Mouse (Mus musculus) neural tube, embryonic 11.5 days (tissue): Measurements from ENCODE around the gene Il21r. TPM values are rescaled to one million over a fixed set of nuclear protein-coding genes. Genes with fewer than 3 reads are reported as not detected.

ENCODE experiments used
- ATAC-seq: fragments of 200-750 bp; cut with Nextera tagmentation; 2 replicates; pipeline ENCODE4 v1.8.0; 2017; ENCODE audit warnings: moderate number of reproducible peaks, mild to moderate bottlenecking, moderate TSS enrichment, moderate library complexity; ENCODE audit not compliant: insufficient read depth, low FRiP score, low TSS enrichment
- DNase-seq: peaks from one replicate; pipeline ENCODE4 v3.0.0-alpha.2; 2015; ENCODE audit warnings: low spot score
- H3K27ac ChIP-seq: fragments of 300-500 bp; sonication (generic); 2 replicates; pipeline ENCODE4 v1.5.1; 2014; ENCODE audit warnings: low read depth, mild to moderate bottlenecking, low read length
- H3K27me3 ChIP-seq: fragments of 300-500 bp; sonication (generic); 2 replicates; pipeline ENCODE4 v1.6.1; 2014; ENCODE audit warnings: mild to moderate bottlenecking, low read length, mixed read lengths; ENCODE audit not compliant: control insufficient read depth, insufficient read depth
- H3K36me3 ChIP-seq: fragments of 300-500 bp; sonication (generic); 2 replicates; pipeline ENCODE4 v1.6.1; 2014; ENCODE audit warnings: mild to moderate bottlenecking, low read length, moderate library complexity, mixed read lengths; ENCODE audit not compliant: control insufficient read depth, insufficient read depth
- H3K4me1 ChIP-seq: fragments of 300-500 bp; sonication (generic); 2 replicates; pipeline ENCODE4 v1.6.1; 2014; ENCODE audit warnings: low read length, mixed read lengths; ENCODE audit not compliant: control insufficient read depth, insufficient read depth
- H3K4me2 ChIP-seq: fragments of 300-500 bp; sonication (generic); 2 replicates; pipeline ENCODE4 v1.6.1; 2014; ENCODE audit warnings: low read depth, mild to moderate bottlenecking, moderate library complexity
- H3K4me3 ChIP-seq: fragments of 300-500 bp; sonication (generic); 2 replicates; pipeline ENCODE4 v1.5.1; 2014; ENCODE audit warnings: low read depth, low read length
- H3K9ac ChIP-seq: fragments of 300-500 bp; sonication (generic); 2 replicates; pipeline ENCODE4 v1.6.1; 2014; ENCODE audit warnings: mild to moderate bottlenecking, low read length
- H3K9me3 ChIP-seq: fragments of 300-500 bp; sonication (generic); 2 replicates; pipeline ENCODE4 v1.6.1; 2016; ENCODE audit warnings: low read length; ENCODE audit not compliant: control insufficient read depth
- WGBS: fragments of 180-500 bp; shearing (Covaris S2); extraction: QIAGEN DNeasy Blood & Tissue Kit; methylation state at CpG from one replicate; pipeline ENCODE4 v1.1.7; 2014; 5-methylcytosine and 5-hydroxymethylcytosine counted together
- polyA plus RNA-seq: library from polyadenylated mRNA; unstranded; fragments of >200 nt; fragmentation: Nextera tagmentation; extraction: Ambion mirVana; gene quantifications from 2 replicates; pipeline ENCODE4 v1.2.1, GENCODE M21; 2014

Gene Il21r
- polyA plus RNA-seq, 1 experiment from 2014 or later: 0.25 TPM

DNA sequence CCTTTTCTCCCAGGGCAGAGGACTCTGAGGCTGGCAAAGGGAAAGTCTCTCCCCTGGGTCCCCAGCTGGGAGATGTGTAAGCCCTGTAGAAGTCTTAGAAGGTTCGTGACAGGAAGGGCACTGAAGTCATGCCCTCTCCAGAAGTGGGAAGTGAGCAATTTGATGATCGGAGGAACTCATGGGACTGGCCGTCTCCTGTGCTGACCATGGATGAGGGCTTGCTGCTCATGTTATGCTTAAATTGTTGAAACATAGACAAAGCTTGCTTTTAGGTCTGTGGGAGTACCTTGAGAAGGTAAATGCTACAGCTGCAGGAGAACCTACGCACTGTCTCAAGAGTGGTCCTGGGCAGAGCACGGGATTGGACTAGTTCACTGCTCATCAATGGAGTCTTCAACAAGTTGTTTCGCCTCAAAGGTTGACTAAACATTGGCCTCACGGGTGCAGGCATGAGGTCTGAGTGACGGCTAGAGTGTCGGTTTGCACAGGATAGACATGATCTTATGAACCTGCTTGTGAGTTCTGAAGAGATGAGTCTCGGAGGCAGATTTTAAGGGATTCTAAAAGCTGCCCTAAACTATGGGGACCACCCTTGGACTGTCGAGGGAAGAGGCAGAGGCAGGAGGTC, 1.3 kb upstream of the Il21r start:
- H3K4me1 ChIP-seq: no peaks in the 10 kb centered on the region
- no peaks in the 10 kb centered on the region for H3K36me3 ChIP-seq
- ATAC-seq: no peak
- no peaks in the 10 kb centered on the region for H3K27me3 ChIP-seq
- DNase-seq: no peak
- no peak overlapping the region for H3K4me2 ChIP-seq
- H3K9ac ChIP-seq: no peak overlapping the region
- no peaks in the 10 kb centered on the region for H3K9me3 ChIP-seq
- 85% methylated on average over 11 of the region's 11 CpGs for WGBS
- no peak overlapping the region for H3K4me3 ChIP-seq
- no peak overlapping the region for H3K27ac ChIP-seq

DNA sequence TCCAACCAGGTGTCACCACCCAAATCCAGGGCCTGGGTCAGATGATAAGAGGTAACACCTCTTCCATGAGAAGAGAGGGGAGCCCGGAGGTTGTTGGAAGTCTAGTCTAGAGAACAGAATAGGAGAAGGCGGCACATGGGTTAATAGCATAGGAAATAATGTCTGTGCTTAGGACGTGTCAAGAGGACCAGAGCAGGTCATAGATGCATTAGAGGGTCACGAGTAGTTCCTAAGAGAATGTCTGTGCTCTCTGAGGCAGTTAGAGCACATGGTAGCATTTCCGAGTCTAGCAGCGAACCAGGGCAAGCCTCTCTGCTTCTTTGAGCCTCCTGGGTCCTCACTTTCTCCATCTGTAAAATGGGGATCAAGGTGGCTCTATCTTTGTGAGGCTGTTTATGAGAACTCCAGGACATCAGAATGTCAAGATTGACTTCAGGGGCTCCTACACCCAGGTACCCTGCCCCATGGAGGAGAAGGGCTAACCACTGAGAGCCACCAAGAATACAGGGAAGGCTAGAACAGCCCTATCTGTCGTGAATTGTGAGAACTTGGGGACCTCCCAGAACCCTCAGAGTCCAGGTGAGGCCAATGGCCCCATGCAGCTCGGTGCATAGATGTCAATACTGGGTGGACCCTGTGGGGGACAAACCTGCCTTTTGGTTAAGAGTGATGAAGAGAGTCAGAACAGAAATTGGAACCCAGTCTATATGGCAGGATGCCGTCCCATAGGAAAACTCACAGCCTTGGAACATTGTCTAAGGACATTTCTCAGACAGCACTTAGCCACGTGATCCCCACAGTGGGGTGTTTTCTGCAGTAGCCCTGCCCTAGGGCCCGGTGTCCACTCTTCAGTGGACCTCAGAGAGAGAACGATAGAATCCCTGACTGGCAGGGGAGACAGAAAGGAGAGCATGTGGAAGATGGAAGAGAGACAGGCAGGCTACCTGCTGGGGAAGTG, 1.4 kb downstream of the Il21r start:
- no peaks in the 10 kb centered on the region for H3K27me3 ChIP-seq
- 84% methylated on average over 12 of the region's 12 CpGs for WGBS
- H3K4me1 ChIP-seq: no peaks in the 10 kb centered on the region
- DNase-seq (no peak), ATAC-seq (no peak)
- H3K27ac ChIP-seq: no peak overlapping the region
- no peaks in the 10 kb centered on the region for H3K9me3 ChIP-seq
- no peaks in the 10 kb centered on the region for H3K36me3 ChIP-seq
- no peak overlapping the region for H3K9ac ChIP-seq
- no peak overlapping the region for H3K4me2 ChIP-seq
- no peak overlapping the region for H3K4me3 ChIP-seq

DNA sequence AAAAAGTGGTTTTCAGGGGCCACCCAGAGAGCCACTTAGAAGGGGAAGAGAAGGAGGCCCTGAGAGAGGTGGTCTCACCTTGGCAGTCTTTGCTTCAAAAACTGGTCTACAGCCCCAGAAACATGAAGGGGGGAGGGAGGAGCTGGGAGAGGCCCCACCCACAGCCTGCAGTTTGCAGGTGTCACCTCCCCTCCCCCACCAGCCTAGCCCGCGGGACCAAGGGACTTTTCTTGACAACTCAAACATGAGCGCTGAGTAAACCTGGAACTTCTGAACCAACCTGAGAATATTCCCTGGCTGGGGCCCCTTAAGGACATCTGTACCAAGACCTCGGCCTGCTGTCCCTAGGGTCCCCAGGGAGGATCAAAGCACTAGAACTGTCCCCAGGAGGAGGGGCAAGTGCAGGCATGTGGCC, 2.5 kb downstream of the Il21r start:
- Histone ChIP-seq H3K4me1 (no peaks in the 10 kb centered on the region), H3K36me3 (no peaks in the 10 kb centered on the region), H3K27ac (no peak overlapping the region), H3K9me3 (no peaks in the 10 kb centered on the region), H3K9ac (no peak overlapping the region), H3K4me2 (no peak overlapping the region), H3K4me3 (no peak overlapping the region), H3K27me3 (no peaks in the 10 kb centered on the region)
- 66% methylated on average over 4 of the region's 4 CpGs for WGBS
- ATAC-seq (no peak), DNase-seq (no peak)

DNA sequence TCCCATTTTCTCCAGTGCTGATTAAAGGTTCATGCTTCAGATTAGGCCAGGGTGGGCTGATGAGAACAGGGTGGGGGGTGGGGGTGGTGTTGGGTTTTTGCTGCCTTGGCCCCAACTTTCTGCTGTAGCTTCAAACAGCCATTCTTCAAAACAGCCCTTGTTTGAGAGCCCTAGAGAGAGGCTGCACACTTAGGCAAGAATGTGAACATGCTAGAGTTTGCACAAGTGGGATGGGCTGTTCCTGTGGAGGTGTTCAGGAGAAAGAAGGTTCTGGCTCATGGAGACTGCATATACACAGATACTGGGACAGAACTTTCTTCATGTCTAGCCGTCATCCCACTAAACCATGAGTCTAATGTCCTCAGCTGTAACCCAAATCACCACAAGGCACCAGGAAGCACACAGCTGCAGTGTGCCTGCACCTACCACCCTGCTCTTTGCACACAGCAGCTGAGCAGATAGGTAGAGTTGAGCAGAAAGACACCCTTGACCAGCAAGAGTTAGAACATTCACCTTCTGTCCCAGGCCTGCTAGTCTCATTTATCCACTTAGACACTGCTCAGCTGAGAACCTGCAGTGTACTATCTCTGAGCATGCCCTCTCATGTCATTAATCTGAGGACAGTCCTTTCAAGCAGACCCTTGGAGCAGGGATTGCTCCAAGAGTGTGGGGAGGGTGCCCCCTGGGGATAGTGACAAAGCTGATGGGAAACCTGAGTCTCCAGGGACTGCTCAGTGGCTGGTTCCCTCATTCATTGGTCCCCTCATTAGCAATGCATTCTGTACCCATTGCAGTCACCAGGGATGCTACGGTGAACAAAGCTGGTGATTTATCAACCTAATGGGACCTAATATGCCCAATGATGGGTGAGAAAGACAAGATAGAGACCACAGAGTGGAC, 3.3 kb downstream of the Il21r start:
- Histone ChIP-seq H3K9me3 (no peaks in the 10 kb centered on the region), H3K27me3 (no peaks in the 10 kb centered on the region), H3K36me3 (no peaks in the 10 kb centered on the region), H3K4me2 (no peak overlapping the region), H3K9ac (no peak overlapping the region), H3K4me3 (no peak overlapping the region), H3K4me1 (no peaks in the 10 kb centered on the region), H3K27ac (no peak overlapping the region)
- ATAC-seq (no peak), DNase-seq (no peak)
- WGBS: 56% methylated on average over 2 of the region's 2 CpGs

DNA sequence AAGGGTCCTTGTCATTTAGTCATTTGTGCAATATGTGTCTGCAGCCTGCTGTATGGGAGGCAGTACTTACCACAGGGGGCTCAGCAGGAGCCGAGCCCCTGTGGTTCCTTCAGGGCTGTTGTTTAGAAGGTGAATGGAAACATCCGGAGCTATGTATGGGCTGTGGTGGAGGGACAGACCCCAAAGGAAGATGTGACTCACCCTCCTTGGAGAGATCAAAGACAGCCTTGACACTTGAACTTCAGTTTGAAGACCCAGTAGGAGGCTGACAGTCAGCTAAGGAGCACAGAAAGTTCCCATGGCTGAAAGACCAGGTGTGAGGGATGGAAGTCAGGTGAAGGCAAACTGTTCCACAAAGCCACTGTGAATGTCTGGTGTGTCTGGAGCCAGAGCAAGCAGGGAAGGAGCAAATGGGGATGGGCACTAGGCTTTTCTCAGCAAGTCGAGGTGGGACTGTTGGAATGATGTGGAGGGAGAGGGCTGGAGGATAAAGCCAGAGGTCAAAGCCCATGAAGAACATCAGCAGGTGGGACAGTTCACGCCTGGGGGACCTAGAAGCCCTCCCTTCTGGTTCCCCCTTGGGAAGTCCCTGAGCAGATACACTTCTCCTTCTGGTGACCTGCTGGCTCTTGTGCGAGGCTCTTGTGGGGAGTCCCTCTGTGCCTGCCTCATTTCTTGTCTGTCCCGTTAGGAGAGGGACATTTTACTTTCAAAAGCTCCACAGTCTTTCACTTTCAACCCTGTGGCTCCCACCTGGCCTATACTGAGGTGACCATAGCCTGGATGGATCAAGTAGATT, 4.4 kb downstream of the Il21r start:
- Histone ChIP-seq H3K4me1 (no peaks in the 10 kb centered on the region), H3K9me3 (no peaks in the 10 kb centered on the region), H3K27me3 (no peaks in the 10 kb centered on the region), H3K9ac (no peak overlapping the region), H3K27ac (no peak overlapping the region), H3K4me2 (no peak overlapping the region), H3K36me3 (no peaks in the 10 kb centered on the region), H3K4me3 (no peak overlapping the region)
- DNase-seq (no peak), ATAC-seq (no peak)
- 57% methylated on average over 6 of the region's 6 CpGs for whole genome bisulfite sequencing

DNA sequence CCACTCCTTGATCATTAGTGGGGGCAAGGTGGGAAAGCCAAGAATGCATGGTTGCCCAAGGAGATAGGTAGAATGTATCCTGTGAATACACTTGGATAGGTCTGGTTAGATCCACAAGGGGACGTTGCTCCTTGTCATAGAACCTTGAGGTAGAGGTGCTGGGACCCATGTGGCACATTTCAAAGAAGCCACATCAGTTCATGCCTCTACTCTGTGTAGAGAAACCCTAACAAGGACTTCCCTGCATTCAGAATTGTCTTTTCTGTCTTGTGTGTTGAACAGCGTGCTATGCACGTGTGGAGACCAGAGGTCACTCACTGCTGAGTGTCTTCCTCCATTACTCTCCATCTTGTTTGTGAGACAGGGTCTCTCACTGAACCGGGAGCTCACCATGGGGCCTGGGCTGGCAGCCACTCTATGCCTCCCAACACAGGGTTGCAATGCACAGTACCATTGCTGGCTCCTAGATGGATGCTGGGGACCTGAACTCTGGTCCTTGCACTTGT, 5.0 kb downstream of the Il21r start:
- H3K4me2 ChIP-seq: no peak overlapping the region
- no peaks in the 10 kb centered on the region for H3K4me1 ChIP-seq
- DNase-seq: no peak
- H3K9me3 ChIP-seq: no peaks in the 10 kb centered on the region
- H3K36me3 ChIP-seq: no peaks in the 10 kb centered on the region
- no peak overlapping the region for H3K9ac ChIP-seq
- H3K27ac ChIP-seq: no peak overlapping the region
- H3K27me3 ChIP-seq: no peaks in the 10 kb centered on the region
- WGBS: 87% methylated on average over 4 of the region's 4 CpGs
- no peak overlapping the region for H3K4me3 ChIP-seq
- no peak for ATAC-seq

DNA sequence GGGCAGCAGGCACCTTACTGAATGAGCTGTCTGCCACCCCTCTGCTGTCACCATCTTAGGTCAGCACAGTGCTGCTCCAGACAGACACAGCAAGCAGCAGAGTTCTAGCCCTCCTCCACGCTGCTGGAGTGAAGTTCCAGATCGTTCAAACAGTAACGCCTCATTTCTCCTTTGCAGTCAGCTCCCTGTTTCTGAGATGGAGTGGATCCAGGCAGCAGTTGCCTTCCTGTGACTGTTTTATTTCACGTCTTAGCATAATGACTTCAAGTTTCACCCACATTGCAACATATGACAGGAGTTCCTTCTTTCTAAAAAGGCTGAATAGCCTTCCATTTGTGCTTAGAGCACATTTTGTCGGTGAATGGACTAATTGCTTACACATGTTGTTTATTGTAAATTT, 10.3 kb downstream of the Il21r start:
- Histone ChIP-seq H3K4me2 (no peak overlapping the region), H3K9me3 (no peaks in the 10 kb centered on the region), H3K27ac (no peak overlapping the region), H3K4me3 (no peak overlapping the region), H3K36me3 (no peaks in the 10 kb centered on the region), H3K9ac (no peak overlapping the region), H3K4me1 (no peaks in the 10 kb centered on the region), H3K27me3 (no peaks in the 10 kb centered on the region)
- WGBS: 83% methylated on average over 5 of the region's 5 CpGs
- DNase-seq (no peak), ATAC-seq (no peak)

DNA sequence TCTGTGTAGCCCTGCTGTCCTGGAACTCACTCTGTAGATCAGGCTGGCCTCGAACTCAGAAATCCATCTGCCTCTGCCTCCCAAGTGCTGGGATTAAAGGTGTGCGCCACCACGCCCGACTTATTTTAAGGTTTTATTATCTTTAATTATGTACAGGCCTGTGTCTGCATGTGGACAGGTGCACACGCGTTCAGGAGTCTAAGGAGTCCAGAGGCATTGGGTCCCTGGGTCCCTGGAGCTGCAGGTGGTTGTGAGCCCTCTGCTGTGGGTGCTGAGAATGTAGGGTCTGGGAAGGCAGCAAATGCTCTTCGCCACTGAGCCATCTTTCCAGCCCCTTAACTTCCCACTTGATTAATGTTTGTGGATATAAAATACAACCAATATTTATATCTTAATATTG, 12.2 kb downstream of the Il21r start:
- H3K4me3 ChIP-seq: no peak overlapping the region
- no peaks in the 10 kb centered on the region for H3K4me1 ChIP-seq
- WGBS: 95% methylated on average over 7 of the region's 7 CpGs
- H3K9ac ChIP-seq: no peak overlapping the region
- no peaks in the 10 kb centered on the region for H3K36me3 ChIP-seq
- H3K4me2 ChIP-seq: no peak overlapping the region
- no peak overlapping the region for H3K27ac ChIP-seq
- DNase-seq (no peak), ATAC-seq (no peak)
- H3K27me3 ChIP-seq: no peaks in the 10 kb centered on the region
- no peaks in the 10 kb centered on the region for H3K9me3 ChIP-seq
